Mouse (Mus musculus) ZHBTc4 (cell line): ENCODE results near the gene Zmym6.
"Not testable (repeated sequence)": the region's sequence is repeated elsewhere in the genome, so short reads cannot be mapped to it uniquely, and the experiment has no call there.

Experiments used
- DNase-seq: peaks from one replicate; pipeline ENCODE4 v3.0.0-alpha.2; 2011; ENCODE audit warnings: low read depth, low spot score

The Zmym6 gene

GRCm38 (mm10) chr4:127076875-127077548, at the start of gene Zmym6:
TSS of gene Zmym6 (plus strand) at chr4:127077383.
- peak; percentile 99 for DNase-seq

- DNase-seq: no peak
Observed at GRCm38 (mm10) chr4:127037158-127037557, 40.0 kb upstream of the Zmym6 start.

GRCm38 (mm10) chr4:127037908-127038827, 39.0 kb upstream of the Zmym6 start:
- peak; percentile 51 for DNase-seq

- DNase-seq: no peak
Observed at GRCm38 (mm10) chr4:127038828-127039349, 38.3 kb upstream of the Zmym6 start.

- no peak for DNase-seq
Observed at GRCm38 (mm10) chr4:127039871-127040483, 37.2 kb upstream of the Zmym6 start.

- DNase-seq: no peak
Observed at GRCm38 (mm10) chr4:127043540-127043939, 33.6 kb upstream of the Zmym6 start.

- no peak for DNase-seq
Observed at GRCm38 (mm10) chr4:127051121-127051520, 26.1 kb upstream of the Zmym6 start.

- DNase-seq: no peak
Observed at GRCm38 (mm10) chr4:127053071-127053470, 24.1 kb upstream of the Zmym6 start.

GRCm38 (mm10) chr4:127054522-127055198, 22.5 kb upstream of the Zmym6 start:
- peak; percentile 64 for DNase-seq

GRCm38 (mm10) chr4:127060585-127061290, 16.4 kb upstream of the Zmym6 start, which contains the start of gene Zmym1:
TSS of gene Zmym1 (minus strand) at chr4:127061152.
- peak; percentile 95 for DNase-seq

- DNase-seq: peak; percentile 69
Observed at GRCm38 (mm10) chr4:127064051-127064450, 13.1 kb upstream of the Zmym6 start.

- DNase-seq: peak; percentile 62
Observed at GRCm38 (mm10) chr4:127074915-127075314, 2.3 kb upstream of the Zmym6 start.

GRCm38 (mm10) chr4:127080806-127081205, 3.6 kb downstream of the Zmym6 start:
- peak; percentile 50 for DNase-seq

GRCm38 (mm10) chr4:127083131-127083530, 5.9 kb downstream of the Zmym6 start:
- DNase-seq: no peak

GRCm38 (mm10) chr4:127085761-127086160, 8.6 kb downstream of the Zmym6 start:
- no peak for DNase-seq

GRCm38 (mm10) chr4:127091188-127091587, 14.0 kb downstream of the Zmym6 start:
- no peak for DNase-seq

GRCm38 (mm10) chr4:127095090-127095489, 17.9 kb downstream of the Zmym6 start:
- DNase-seq: no peak

GRCm38 (mm10) chr4:127099552-127099951, 22.4 kb downstream of the Zmym6 start:
- not testable (repeated sequence) for DNase-seq

GRCm38 (mm10) chr4:127107566-127107965, 30.4 kb downstream of the Zmym6 start:
- no peak for DNase-seq

GRCm38 (mm10) chr4:127110570-127110969, 33.4 kb downstream of the Zmym6 start:
- DNase-seq: no peak

- DNase-seq: no peak
Observed at GRCm38 (mm10) chr4:127123391-127123790, 46.2 kb downstream of the Zmym6 start, which contains the start of gene Tmem35b. TSS of gene Tmem35b (plus strand) at chr4:127123691.
